Mouse (Mus musculus): Measurements from ENCODE around the gene Tmc1. TPM values are rescaled to one million over a fixed set of nuclear protein-coding genes. Genes with fewer than 3 reads are reported as not detected.

Tmc1 gene
- total and polyA plus RNA-seq, 3 experiments = 0.11 to 0.27 TPM; not detected in 1

DNA sequence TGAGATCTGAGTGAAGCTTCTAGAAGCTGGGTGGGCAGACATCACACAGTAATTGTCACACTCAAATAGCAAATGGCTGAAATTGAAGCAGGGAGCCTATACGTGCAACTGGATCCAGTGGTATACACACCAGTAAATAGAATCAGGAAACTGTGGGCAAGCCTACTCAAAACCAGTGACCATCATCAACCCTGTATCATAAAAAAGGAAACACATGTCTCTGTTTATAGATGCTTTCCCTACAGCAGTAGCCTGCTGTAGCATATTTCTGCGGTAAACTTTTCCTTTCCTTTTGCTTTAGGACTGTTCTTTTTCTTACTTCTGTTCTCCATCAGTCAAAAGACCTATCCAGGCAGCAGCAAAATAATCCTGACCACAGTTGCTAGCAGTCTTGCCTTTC lies 25.2 kb upstream of the Tmc1 start:
- H3K4me2 ChIP-seq (ENCODE audit: insufficient read depth, low read depth, poor library complexity, severe bottlenecking) = no peak overlapping the region
- in situ Hi-C loops (cut with MboI; ENCODE audit: low pct_ligation_motif_present, low pct_unique_long_range_greater_than_20kb, low sequenced_read_pairs) (no loop called here), dilution Hi-C loops (cut with MboI; ENCODE audit: extremely low pct_ligation_motif_present, extremely low pct_unique_long_range_greater_than_20kb, low sequenced_read_pairs) (no loop called here)
- no peaks in the 10 kb centered on the region for H3K4me1 ChIP-seq (ENCODE audit: control insufficient read depth in 1 of 2, insufficient read depth in 2 of 2)
- H3K9me3 ChIP-seq (replicated peaks; ENCODE audit: low read length) = no peaks in the 10 kb centered on the region
- H3K27me3 ChIP-seq (replicated peaks) = no peaks in the 10 kb centered on the region
- no peak for DNase-seq (ENCODE audit: extremely low read depth)
- H3K36me3 ChIP-seq (replicated peaks in 1 of 2; ENCODE audit: control insufficient read depth in 1 of 2, insufficient read depth in 1 of 2, low read length in 1 of 2) = no peaks in the 10 kb centered on the region
- no peak for TF ChIP-seq KAT2A (IDR thresholded peaks at IDR 0.05; ENCODE audit: insufficient replicate concordance, low read length)
- TF ChIP-seq CHD2 (IDR thresholded peaks at IDR 0.05; ENCODE audit: low read length) = no peak
- TF ChIP-seq E2F4 (IDR thresholded peaks at IDR 0.05; ENCODE audit: insufficient replicate concordance, low read depth, low read length) = no peak
- TF ChIP-seq POLR2A (IDR thresholded peaks at IDR 0.05; ENCODE audit: low read depth, low read length) = no peak
- no peak for TF ChIP-seq GABPA (IDR thresholded peaks at IDR 0.05; ENCODE audit: insufficient replicate concordance, low read depth, low read length)
- TF ChIP-seq JUND (conservative IDR thresholded peaks at IDR 0.05; ENCODE audit: low read depth, low read length) = no peak
- H3K27ac ChIP-seq (ENCODE audit: insufficient read depth, low read depth) = no peak overlapping the region
- no peak overlapping the region for H3K9ac ChIP-seq (ENCODE audit: insufficient read depth, low read depth)
- no peaks in the 10 kb centered on the region for H3K79me2 ChIP-seq (replicated peaks; ENCODE audit: control insufficient read depth, extremely low read depth, insufficient read depth, poor library complexity, severe bottlenecking)
- H3K4me3 ChIP-seq (replicated peaks in 1 of 3; ENCODE audit: low read depth in 2 of 3, low read length in 2 of 3, poor library complexity in 1 of 3) = no peak overlapping the region

DNA sequence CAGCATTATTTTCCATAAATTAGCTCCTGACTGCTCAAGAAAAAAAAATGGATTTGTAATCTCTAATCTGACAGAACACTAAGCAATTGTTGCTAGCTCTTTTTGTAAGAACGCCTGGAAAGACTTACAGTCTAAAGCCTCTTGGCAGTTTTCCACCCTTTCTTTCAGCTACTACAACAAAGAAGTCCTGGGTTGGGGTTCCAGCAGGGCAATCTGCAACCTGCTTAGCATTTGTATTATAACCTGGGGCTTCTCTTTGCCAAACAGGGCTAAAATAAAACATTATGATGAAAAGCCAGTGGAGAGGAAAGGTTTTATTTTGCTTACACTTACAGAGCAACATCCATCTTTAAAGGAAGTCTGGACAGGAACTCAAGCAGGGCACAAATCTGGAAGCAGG lies 24.1 kb upstream of the Tmc1 start:
- Histone ChIP-seq H3K27ac (ENCODE audit: insufficient read depth, low read depth) (no peak overlapping the region), H3K4me1 (ENCODE audit: control insufficient read depth in 1 of 2, insufficient read depth in 2 of 2) (no peaks in the 10 kb centered on the region), H3K9ac (ENCODE audit: insufficient read depth, low read depth) (no peak overlapping the region), H3K9me3 (replicated peaks; ENCODE audit: low read length) (no peaks in the 10 kb centered on the region), H3K79me2 (replicated peaks; ENCODE audit: control insufficient read depth, extremely low read depth, insufficient read depth, poor library complexity, severe bottlenecking) (no peaks in the 10 kb centered on the region), H3K27me3 (replicated peaks) (no peaks in the 10 kb centered on the region), H3K4me3 (replicated peaks in 1 of 3; ENCODE audit: low read depth in 2 of 3, low read length in 2 of 3, poor library complexity in 1 of 3) (no peak overlapping the region), H3K36me3 (replicated peaks in 1 of 2; ENCODE audit: control insufficient read depth in 1 of 2, insufficient read depth in 1 of 2, low read length in 1 of 2) (no peaks in the 10 kb centered on the region), H3K4me2 (ENCODE audit: insufficient read depth, low read depth, poor library complexity, severe bottlenecking) (no peak overlapping the region)
- dilution Hi-C loops (cut with MboI; ENCODE audit: extremely low pct_ligation_motif_present, extremely low pct_unique_long_range_greater_than_20kb, low sequenced_read_pairs) = no loop called here
- in situ Hi-C loops (cut with MboI; ENCODE audit: low pct_ligation_motif_present, low pct_unique_long_range_greater_than_20kb, low sequenced_read_pairs) = no loop called here
- TF ChIP-seq ETS1 (conservative IDR thresholded peaks at IDR 0.05; ENCODE audit: low read depth, low read length) = no peak
- no peak for TF ChIP-seq USF2 (conservative IDR thresholded peaks at IDR 0.05; ENCODE audit: low read depth, low read length)
- TF ChIP-seq ELF1 (IDR thresholded peaks at IDR 0.05; ENCODE audit: low read depth, low read length) = no peak
- no peak for TF ChIP-seq UBTF (IDR thresholded peaks at IDR 0.05; ENCODE audit: low read depth, low read length)
- TF ChIP-seq ZC3H11A (IDR thresholded peaks at IDR 0.05; ENCODE audit: low read depth, low read length) = no peak
- no peak for TF ChIP-seq TCF12 (IDR thresholded peaks at IDR 0.05; ENCODE audit: low read depth, low read length)
- no peak for TF ChIP-seq JUND (conservative IDR thresholded peaks at IDR 0.05; ENCODE audit: low read depth, low read length)
- no peak for TF ChIP-seq NRF1 (IDR thresholded peaks at IDR 0.05; ENCODE audit: low read depth, low read length)
- TF ChIP-seq TBP (conservative IDR thresholded peaks at IDR 0.05; ENCODE audit: low read depth, low read length) = no peak
- TF ChIP-seq E2F4 (IDR thresholded peaks at IDR 0.05; ENCODE audit: insufficient replicate concordance, low read depth, low read length) = no peak
- DNase-seq (ENCODE audit: extremely low read depth) = no peak

DNA sequence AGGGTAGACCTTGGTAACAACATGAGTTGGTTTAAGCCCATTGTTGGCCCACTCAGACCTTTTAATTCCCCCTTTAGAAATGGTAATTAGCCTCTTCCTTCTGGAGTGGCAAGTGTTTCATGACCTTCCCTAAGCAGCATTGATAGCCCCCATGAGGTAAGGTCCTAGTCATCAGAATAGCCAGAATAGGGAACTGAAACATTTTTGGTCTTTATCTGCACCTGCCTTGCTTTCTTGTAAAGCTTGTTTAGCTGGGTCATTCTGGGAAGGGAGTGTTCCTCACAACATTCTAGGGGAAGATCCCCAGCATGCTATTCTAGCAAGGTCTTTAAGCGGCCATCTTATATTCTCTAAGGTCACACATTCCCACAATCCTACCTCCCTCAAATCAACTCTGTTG lies 17.9 kb upstream of the Tmc1 start:
- no peak overlapping the region for H3K4me2 ChIP-seq (ENCODE audit: insufficient read depth, low read depth, poor library complexity, severe bottlenecking)
- peak; percentile 53 for DNase-seq (ENCODE audit: extremely low read depth)
- in situ Hi-C loops (cut with MboI; ENCODE audit: low pct_ligation_motif_present, low pct_unique_long_range_greater_than_20kb, low sequenced_read_pairs) = no loop called here
- TF ChIP-seq IRF4 (IDR thresholded peaks at IDR 0.05; ENCODE audit: low read depth, low read length) (peak; percentile 74), CHD1 (IDR thresholded peaks at IDR 0.05; ENCODE audit: low read depth, low read length) (no peak), BHLHE40 (IDR thresholded peaks at IDR 0.05; ENCODE audit: low read depth, low read length) (peak; percentile 36; the same call in 1 of the 2 replicates), EP300 (IDR thresholded peaks at IDR 0.05; ENCODE audit: low read length) (peak; percentile 86)
- H3K27ac ChIP-seq (ENCODE audit: insufficient read depth, low read depth) = no peak overlapping the region
- H3K27me3 ChIP-seq (replicated peaks) = no peaks in the 10 kb centered on the region
- no peak overlapping the region for H3K9ac ChIP-seq (ENCODE audit: insufficient read depth, low read depth)
- H3K4me1 ChIP-seq (ENCODE audit: control insufficient read depth in 1 of 2, insufficient read depth in 2 of 2) = peaks cover 0 to 10% of the 10 kb centered on the region in 2 experiments; a peak in 2 of 4 replicates
- no peaks in the 10 kb centered on the region for H3K36me3 ChIP-seq (replicated peaks in 1 of 2; ENCODE audit: control insufficient read depth in 1 of 2, insufficient read depth in 1 of 2, low read length in 1 of 2)
- dilution Hi-C loops (cut with MboI; ENCODE audit: extremely low pct_ligation_motif_present, extremely low pct_unique_long_range_greater_than_20kb, low sequenced_read_pairs) = no loop called here
- no peaks in the 10 kb centered on the region for H3K79me2 ChIP-seq (replicated peaks; ENCODE audit: control insufficient read depth, extremely low read depth, insufficient read depth, poor library complexity, severe bottlenecking)
- H3K4me3 ChIP-seq (replicated peaks in 1 of 3; ENCODE audit: low read depth in 2 of 3, low read length in 2 of 3, poor library complexity in 1 of 3) = no peak overlapping the region
- H3K9me3 ChIP-seq (replicated peaks; ENCODE audit: low read length) = peaks cover 6% of the 10 kb centered on the region

Data from CH12.LX (cell line).